Mouse (Mus musculus) forebrain, embryonic 10.5 days (tissue): ENCODE measurements at regions not wholly inside any gene's neighbourhood (a gene's known extent, or its start where the extent isn't known, plus 50 kb on each side); places are given as distances from the start of the nearest gene placed in this dataset.
A peak's percentile ranks its signal among the peaks of the same experiment; 100 is the strongest.
"Not testable (repeated sequence)": the region's sequence is repeated elsewhere in the genome, so short reads cannot be mapped to it uniquely, and the experiment has no call there.

Source experiments
- DNase-seq: peaks from one replicate; pipeline ENCODE4 v3.0.0-alpha.2; 2017; ENCODE audit warnings: low spot score; ENCODE audit errors: extremely low spot score
- H3K27ac ChIP-seq: fragments of 300-500 bp; sonication (generic); 2 replicates; pipeline ENCODE4 v1.5.1; 2016; ENCODE audit warnings: mild to moderate bottlenecking
- H3K27me3 ChIP-seq: fragments of 300-500 bp; sonication (generic); 2 replicates; pipeline ENCODE4 v1.6.1; 2016; ENCODE audit warnings: mild to moderate bottlenecking; ENCODE audit not compliant: poor library complexity, severe bottlenecking
- H3K36me3 ChIP-seq: fragments of 300-500 bp; sonication (generic); replicated peaks from 2 replicates; pipeline ENCODE4 v1.6.1; 2016; ENCODE audit warnings: mild to moderate bottlenecking, moderate library complexity
- H3K4me1 ChIP-seq: fragments of 300-500 bp; sonication (generic); 2 replicates; pipeline ENCODE4 v1.6.1; 2016
- H3K4me3 ChIP-seq: fragments of 300-500 bp; sonication (generic); 2 replicates; pipeline ENCODE4 v1.5.1; 2016; ENCODE audit warnings: mild to moderate bottlenecking, moderate library complexity
- H3K9me3 ChIP-seq: fragments of 300-500 bp; sonication (generic); 2 replicates; pipeline ENCODE4 v1.6.1; 2016; ENCODE audit warnings: mild to moderate bottlenecking, moderate library complexity
- WGBS: fragments of 180-500 bp; shearing (Covaris S2); methylation state at CpG from one replicate; pipeline ENCODE4 v1.1.7; 2016; 5-methylcytosine and 5-hydroxymethylcytosine counted together

DNA sequence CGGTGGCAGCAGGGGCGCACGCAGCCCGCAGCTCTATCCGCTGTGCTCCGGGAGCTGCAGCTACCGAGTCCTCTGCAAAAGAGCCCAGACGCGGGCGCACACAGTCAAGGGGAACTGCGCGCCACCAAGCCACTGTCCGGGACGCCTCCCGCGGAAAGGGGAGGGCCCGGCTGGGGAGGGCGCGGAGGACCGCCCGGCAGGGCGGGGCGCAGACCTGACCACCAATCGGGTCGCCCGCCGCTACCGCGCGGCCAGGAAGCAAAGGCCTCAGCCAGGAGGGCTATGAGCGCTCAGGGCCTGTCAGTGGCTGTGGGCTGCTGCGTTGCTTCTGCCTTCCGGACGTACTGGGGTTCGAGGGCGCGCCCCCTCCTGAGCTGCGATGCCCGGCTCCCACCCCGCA, 1034.5 kb downstream of the Gm10330 start:
- peak overlapping the region; percentile 45 for H3K4me3 ChIP-seq
- WGBS, result 6% methylated on average over 33 of the region's 40 CpGs
- peaks cover 17% of the 10 kb centered on the region for H3K9me3 ChIP-seq
- not testable (repeated sequence) for H3K27me3 ChIP-seq, H3K4me1 ChIP-seq, H3K27ac ChIP-seq, H3K36me3 ChIP-seq
- DNase-seq, result peak; percentile 17

DNA sequence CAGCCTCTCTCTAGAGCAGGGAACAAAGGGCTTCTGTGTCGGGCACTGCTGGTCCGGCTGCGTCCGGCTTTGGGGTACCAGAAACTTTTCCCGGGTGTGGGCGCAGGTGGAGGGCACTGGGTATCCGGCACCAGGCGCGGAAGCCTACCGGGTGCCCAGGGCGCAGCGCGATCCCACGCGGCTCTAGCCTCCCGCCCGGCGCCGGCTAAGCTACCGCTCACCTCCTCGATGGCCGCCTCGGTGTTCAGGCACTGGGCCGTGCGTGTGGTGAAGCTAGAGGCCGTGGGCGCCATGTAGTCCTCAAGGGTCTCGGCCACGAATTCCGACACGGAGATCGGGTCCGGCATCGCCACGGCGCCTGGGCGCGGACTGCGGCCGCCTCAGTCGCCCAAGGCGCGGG, 1035.0 kb downstream of the Gm10330 start:
- peak overlapping the region; percentile 45 for H3K4me3 ChIP-seq
- peaks cover 17% of the 10 kb centered on the region for H3K9me3 ChIP-seq
- not testable (repeated sequence) for H3K36me3 ChIP-seq, H3K27ac ChIP-seq, H3K4me1 ChIP-seq, H3K27me3 ChIP-seq
- WGBS, result 17% methylated on average over 31 of the region's 43 CpGs
- peak; percentile 12 for DNase-seq
